Mouse (Mus musculus): Measurements from ENCODE around the gene Taldo1. TPM values are rescaled to one million over a fixed set of nuclear protein-coding genes. Genes with fewer than 3 reads are reported as not detected.

Gene Taldo1
- polyA plus RNA-seq, 1 experiment from 2014 or later = 342 TPM

DNA sequence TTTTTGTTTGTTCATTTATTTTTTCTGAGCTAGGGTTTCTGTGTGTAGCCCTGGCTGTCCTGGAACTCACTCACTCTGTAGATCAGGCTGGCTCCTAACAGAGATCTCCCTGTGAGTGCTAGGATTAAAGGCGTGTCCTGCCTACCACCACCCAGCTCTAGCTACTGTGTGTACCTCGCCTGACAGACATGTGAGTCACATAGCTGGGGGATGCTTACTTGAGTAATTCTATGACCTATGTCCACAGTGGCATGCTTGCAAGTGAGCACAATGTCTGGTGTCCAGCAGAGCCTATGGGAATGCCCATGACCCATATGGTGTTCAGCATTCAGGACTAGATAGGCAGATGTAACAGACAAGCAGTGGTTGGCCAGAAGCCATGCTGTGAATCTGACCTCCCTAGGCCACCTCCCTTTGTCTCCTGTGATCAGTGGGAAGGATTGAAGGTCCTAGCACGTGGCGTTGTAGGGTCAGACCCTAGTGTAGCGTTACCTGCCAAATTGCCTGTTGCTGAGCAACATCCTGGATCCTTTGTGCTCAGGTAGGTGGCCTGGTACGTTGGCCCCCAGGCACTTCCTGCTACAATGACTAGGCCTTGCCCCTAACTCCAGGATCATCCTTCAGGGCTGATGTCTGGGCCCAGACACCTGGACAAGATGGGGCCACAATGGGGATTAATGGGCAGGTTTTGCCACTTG, 24.3 kb downstream of the Taldo1 start:
- no peaks in the 10 kb centered on the region for H3K27me3 ChIP-seq (ENCODE audit: low read depth, poor library complexity, severe bottlenecking)
- no peaks in the 10 kb centered on the region for H3K9me3 ChIP-seq (replicated peaks)
- no peak overlapping the region for H3K4me3 ChIP-seq
- peaks cover 21% of the 10 kb centered on the region for H3K4me1 ChIP-seq
- H3K27ac ChIP-seq (replicated peaks) = no peak overlapping the region
- H3K36me3 ChIP-seq = no peaks in the 10 kb centered on the region
- WGBS = 84% methylated on average over 6 of the region's 6 CpGs
- no peak for DNase-seq (ENCODE audit: low spot score)

DNA sequence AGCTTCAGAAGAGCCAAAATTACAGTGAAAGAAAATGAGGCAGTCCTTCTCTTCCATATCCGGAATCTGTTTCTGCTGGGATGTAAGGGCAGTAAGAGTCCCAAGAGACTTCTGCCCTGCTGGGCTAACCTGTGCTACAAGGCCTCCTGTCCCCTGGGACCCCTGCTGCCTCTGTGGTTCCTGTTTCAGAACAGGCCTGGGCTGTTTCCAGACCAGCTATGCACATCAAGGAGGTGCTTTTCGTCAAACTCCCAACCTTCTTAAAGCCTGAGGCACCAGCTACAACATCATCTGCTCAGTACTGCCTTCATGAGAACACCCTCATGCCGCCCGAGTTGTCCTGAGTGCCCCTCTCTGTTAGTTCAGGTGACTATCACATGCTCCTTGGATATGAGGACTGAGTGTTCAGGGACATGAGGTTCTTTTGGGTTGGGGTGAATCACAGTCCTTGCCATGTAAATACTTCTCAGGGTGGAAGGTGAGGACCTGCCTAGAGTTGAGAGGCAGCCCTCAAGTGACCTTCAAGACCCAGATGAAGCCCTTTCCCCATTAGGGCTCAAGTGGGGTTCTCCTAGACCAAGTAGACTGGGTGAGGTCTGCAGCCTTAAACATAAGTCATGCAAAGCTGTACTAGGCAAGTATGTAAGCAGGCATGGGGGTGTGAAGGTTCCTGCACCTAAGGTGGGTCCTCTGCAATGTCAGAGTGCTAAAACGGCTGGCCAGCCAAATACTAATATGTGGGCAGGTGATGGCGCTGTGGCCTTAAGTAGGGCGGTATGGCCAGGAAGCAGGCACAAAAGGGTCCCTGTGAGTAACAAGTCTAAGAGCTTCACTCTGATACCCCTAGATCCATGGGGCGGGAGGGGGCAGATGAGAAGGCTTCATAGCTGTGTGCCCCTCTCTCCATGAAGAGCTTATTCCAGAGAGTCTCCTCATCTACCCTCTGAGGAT, 26.0 kb downstream of the Taldo1 start:
- no peaks in the 10 kb centered on the region for H3K27me3 ChIP-seq (ENCODE audit: low read depth, poor library complexity, severe bottlenecking)
- no peak overlapping the region for H3K27ac ChIP-seq (replicated peaks)
- no peaks in the 10 kb centered on the region for H3K36me3 ChIP-seq
- no peak for DNase-seq (ENCODE audit: low spot score)
- WGBS = 71% methylated on average over 8 of the region's 8 CpGs
- H3K4me3 ChIP-seq = no peak overlapping the region
- H3K4me1 ChIP-seq = peaks cover 18% of the 10 kb centered on the region
- no peaks in the 10 kb centered on the region for H3K9me3 ChIP-seq (replicated peaks)

DNA sequence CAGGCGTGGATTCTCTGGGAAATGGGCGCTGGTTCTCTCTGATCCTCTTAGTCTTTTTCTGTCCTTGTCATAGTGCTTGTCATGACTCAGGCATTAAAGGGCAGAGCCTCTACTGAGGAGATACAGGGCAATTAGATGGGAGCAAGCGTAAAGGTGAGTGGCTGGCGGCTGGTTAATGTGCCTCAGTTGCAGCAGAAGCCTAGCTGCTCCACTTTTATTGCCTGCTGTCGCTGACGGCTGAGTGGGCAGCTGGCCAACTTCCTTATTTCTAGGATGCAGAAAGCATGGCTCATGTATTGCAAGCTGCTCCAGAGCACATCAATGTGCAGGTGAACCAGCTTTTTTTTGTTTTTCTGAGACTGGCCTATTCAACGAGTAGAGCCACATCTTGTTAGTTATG, 27.0 kb downstream of the Taldo1 start:
- Histone ChIP-seq H3K27me3 (ENCODE audit: low read depth, poor library complexity, severe bottlenecking) (no peaks in the 10 kb centered on the region), H3K27ac (replicated peaks) (no peak overlapping the region), H3K4me1 (peaks cover 10% of the 10 kb centered on the region), H3K9me3 (replicated peaks) (no peaks in the 10 kb centered on the region), H3K4me3 (no peak overlapping the region), H3K36me3 (no peaks in the 10 kb centered on the region)
- WGBS = 79% methylated on average over 7 of the region's 7 CpGs
- DNase-seq (ENCODE audit: low spot score) = no peak

DNA sequence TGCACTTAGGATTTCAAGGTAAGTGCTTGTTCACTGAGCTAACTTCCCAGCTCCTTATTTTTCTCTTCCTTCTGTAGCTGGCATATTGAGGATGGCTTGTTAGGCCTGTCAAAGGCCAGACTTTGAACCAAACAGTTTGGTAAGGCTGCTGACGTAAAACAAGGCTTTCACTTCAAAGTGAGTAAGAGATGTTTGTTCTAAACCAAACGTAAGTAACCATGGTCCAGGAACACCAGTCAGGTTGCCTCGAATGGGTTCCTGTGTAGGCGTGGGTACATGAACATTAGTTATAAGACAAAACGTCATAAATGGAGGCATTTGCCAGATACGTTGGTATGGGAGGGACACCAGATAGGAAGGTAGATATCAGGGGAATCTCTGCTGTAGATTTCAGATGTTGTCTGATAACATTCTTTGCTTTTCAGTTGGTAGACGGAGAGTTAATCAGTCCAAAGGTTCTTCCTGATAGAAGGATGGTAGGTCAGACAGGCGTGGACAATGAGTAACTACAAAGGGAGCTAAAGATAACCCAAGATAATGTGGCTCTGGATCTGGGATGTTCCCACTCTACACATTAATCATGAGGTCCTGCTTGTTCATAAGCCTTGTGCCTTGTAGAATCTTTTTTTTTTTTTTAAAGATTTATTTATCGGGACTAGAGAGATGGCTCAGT, 28.2 kb downstream of the Taldo1 start:
- Histone ChIP-seq H3K9me3 (replicated peaks) (no peaks in the 10 kb centered on the region), H3K36me3 (no peaks in the 10 kb centered on the region), H3K4me3 (no peak overlapping the region), H3K4me1 (no peaks in the 10 kb centered on the region), H3K27ac (replicated peaks) (no peak overlapping the region), H3K27me3 (ENCODE audit: low read depth, poor library complexity, severe bottlenecking) (no peaks in the 10 kb centered on the region)
- DNase-seq (ENCODE audit: low spot score) = no peak
- 91% methylated on average over 9 of the region's 9 CpGs for WGBS

DNA sequence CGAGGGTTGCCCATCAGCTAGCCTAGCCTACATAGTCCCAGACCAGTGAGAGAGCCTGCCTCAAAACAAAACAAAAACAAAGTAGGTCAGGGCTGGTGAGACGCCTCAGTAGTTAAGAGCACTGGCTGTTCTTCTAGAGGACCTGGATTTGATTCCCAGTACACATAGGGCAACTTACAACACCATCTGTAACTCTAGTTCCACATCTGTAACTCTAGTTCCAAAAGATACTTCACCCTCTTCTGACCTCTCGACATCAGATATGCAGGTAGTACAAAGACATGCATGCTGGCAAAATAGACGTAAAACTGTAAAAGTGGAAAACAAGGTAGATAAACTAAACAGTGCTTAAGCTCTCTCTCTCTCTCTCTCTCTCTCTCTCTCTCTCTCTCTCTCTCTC, 31.8 kb downstream of the Taldo1 start:
- H3K4me3 ChIP-seq = no peak overlapping the region
- no peak overlapping the region for H3K27ac ChIP-seq (replicated peaks)
- H3K36me3 ChIP-seq = no peaks in the 10 kb centered on the region
- H3K4me1 ChIP-seq = peaks cover 6% of the 10 kb centered on the region
- 74% methylated on average over 4 of the region's 4 CpGs for WGBS
- peaks cover 15% of the 10 kb centered on the region; the same call in 1 of the 2 replicates for H3K27me3 ChIP-seq (ENCODE audit: low read depth, poor library complexity, severe bottlenecking)
- no peaks in the 10 kb centered on the region for H3K9me3 ChIP-seq (replicated peaks)
- DNase-seq (ENCODE audit: low spot score) = no peak

DNA sequence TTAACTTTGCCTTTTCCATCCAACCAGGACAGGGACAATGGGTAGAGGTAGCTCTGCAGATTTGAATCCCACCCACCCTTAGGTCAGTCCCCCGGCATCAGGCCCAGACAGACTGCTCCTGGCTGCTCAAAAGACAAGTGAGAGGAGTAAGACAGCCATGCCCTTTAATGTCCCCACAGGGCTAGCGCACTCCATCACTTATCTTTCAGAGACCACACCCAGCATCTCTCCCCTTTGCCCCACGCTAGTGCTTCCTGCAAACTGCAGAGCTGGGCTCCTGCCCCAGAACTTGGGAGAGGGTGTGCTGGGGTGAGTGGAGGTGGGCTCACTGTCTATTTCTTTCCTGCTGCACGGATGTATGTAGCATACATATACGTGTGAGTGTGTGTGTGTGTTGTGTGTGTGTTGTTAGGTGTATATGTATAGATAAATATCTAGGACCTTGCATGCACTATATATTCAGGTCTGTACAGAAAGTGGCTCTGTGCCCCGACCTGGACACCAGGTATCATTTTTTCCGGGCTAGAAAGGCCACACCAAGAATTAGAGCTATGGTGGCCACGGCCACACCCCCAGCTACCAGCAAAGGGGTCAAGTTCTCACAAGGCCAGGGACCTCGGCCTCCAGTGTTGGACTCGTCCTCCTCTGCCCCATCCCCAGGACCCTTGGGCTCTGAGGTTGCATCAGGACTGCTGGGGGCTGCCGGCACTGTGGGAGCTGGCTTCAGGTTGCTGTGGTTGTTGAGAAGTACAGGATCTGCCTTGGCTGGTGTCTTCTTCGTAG, 35.1 kb downstream of the Taldo1 start:
- no peak for DNase-seq (ENCODE audit: low spot score)
- H3K27me3 ChIP-seq (ENCODE audit: low read depth, poor library complexity, severe bottlenecking) = peaks cover 15% of the 10 kb centered on the region; the same call in 1 of the 2 replicates
- WGBS = 85% methylated on average over 12 of the region's 12 CpGs
- no peaks in the 10 kb centered on the region for H3K9me3 ChIP-seq (replicated peaks)
- no peak overlapping the region for H3K27ac ChIP-seq (replicated peaks)
- H3K4me3 ChIP-seq = no peak overlapping the region
- H3K36me3 ChIP-seq = peaks cover 22% of the 10 kb centered on the region
- H3K4me1 ChIP-seq = peaks cover 30% of the 10 kb centered on the region

DNA sequence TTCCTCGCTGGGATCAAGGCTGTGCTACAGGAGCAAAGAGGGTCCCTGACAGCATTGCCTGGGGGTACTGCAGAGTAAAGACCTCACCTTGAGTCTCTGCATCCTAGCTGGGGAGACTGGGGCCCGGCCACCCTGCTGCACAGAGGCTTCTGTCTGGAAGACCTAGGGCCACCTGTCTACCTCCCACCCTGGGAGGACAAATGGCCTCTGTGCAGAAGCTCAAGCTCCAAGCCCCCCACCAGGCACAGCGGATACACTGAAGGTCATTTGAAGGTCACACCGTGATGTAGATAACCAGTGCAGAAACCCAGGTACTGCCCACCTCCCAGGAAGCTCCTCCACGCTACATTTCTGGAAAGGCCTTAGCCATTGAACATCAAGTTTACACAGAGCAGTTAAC, 36.7 kb downstream of the Taldo1 start:
- peaks cover 45% of the 10 kb centered on the region for H3K4me1 ChIP-seq
- WGBS = 55% methylated on average over 5 of the region's 5 CpGs

DNA sequence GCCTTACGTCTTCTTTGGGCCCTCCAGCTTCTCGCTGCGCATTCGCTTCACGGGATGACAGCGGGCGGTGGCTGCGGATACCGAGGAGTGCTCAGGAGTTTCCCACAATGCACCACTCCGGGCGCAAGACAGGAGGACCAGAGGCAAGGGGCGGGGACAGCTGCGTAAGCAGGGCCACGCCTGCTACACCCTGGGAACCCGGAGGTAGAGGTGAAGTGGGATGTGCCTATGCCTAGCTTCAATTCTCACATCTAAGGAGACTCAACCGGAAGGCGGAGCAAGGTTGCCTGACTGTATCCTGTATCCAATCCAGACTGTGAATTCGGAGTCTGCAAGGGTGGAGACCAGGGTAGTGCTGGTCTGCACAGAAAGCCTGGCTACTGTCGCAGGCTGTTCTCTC, 37.3 kb downstream of the Taldo1 start, which contains the start of gene Cend1:
Cend1 (minus strand) TSS at position 182 of the 400 bp plus-strand sequence.
- H3K9me3 ChIP-seq (replicated peaks) = no peaks in the 10 kb centered on the region
- H3K4me1 ChIP-seq = peaks cover 51% of the 10 kb centered on the region
- H3K4me3 ChIP-seq = peak within 1 kb of the TSS; percentile 55
- H3K36me3 ChIP-seq = peaks cover 39% of the 10 kb centered on the region
- H3K27me3 ChIP-seq (ENCODE audit: low read depth, poor library complexity, severe bottlenecking) = peaks cover 15% of the 10 kb centered on the region; the same call in 1 of the 2 replicates
- 3% methylated on average over 19 of the region's 19 CpGs for WGBS
- peak within 1 kb of the TSS; percentile 68 for H3K27ac ChIP-seq (replicated peaks)
- DNase-seq (ENCODE audit: low spot score) = peak; percentile 71

More for the DNA sequence above, 36.7 kb downstream of the Taldo1 start:
- H3K9me3 ChIP-seq (replicated peaks) = no peaks in the 10 kb centered on the region
- peaks cover 15% of the 10 kb centered on the region; the same call in 1 of the 2 replicates for H3K27me3 ChIP-seq (ENCODE audit: low read depth, poor library complexity, severe bottlenecking)
- peak overlapping the region; percentile 55 for H3K4me3 ChIP-seq
- DNase-seq (ENCODE audit: low spot score) = no peak
- peak overlapping the region; percentile 68; the same call in 1 of the 2 replicates for H3K27ac ChIP-seq (replicated peaks)
- peaks cover 37% of the 10 kb centered on the region for H3K36me3 ChIP-seq

DNA sequence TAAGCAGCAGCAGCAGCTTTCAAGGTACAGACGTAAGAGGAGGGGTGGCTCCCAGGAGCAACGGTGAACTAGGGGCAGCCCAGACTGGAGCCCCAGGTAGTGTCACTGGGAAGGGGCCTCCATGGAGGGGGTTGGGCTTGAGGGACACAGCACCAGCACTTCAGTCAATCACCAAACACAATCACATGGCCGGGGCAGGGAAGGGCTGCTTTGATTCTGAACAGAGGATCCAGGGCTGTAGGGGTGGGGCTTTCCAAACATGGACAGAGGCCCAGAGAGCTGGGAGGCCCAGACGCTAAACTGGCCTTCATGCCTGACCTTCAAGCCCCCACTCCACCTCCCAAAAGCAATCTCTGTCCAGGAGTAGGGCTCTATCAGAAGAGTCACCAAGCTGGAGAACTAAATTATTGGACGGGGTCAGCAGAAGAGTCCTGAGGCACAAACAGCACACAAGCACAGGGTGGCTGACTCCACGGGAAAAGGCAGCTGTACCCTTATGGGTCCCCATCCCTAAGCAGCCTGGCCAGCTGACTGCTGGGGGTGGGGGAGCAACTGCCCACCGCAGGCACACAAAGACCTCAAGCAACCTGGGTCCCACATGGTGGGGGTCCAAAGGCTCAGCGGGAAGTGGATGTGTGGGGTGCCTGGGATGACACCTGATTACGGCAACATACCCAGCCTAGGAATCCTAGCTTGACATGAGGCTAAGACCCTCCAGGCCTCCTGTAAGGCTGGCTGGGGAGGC, 38.0 kb downstream of the Taldo1 start:
- Histone ChIP-seq H3K36me3 (peaks cover 39% of the 10 kb centered on the region), H3K4me1 (peaks cover 58% of the 10 kb centered on the region), H3K4me3 (peak overlapping the region; percentile 55; the same call in 1 of the 2 replicates), H3K27me3 (ENCODE audit: low read depth, poor library complexity, severe bottlenecking) (peaks cover 15% of the 10 kb centered on the region; the same call in 1 of the 2 replicates), H3K9me3 (replicated peaks) (no peaks in the 10 kb centered on the region), H3K27ac (replicated peaks) (peak overlapping the region; percentile 68; the same call in 1 of the 2 replicates)
- no peak for DNase-seq (ENCODE audit: low spot score)
- 67% methylated on average over 9 of the region's 9 CpGs for WGBS

DNA sequence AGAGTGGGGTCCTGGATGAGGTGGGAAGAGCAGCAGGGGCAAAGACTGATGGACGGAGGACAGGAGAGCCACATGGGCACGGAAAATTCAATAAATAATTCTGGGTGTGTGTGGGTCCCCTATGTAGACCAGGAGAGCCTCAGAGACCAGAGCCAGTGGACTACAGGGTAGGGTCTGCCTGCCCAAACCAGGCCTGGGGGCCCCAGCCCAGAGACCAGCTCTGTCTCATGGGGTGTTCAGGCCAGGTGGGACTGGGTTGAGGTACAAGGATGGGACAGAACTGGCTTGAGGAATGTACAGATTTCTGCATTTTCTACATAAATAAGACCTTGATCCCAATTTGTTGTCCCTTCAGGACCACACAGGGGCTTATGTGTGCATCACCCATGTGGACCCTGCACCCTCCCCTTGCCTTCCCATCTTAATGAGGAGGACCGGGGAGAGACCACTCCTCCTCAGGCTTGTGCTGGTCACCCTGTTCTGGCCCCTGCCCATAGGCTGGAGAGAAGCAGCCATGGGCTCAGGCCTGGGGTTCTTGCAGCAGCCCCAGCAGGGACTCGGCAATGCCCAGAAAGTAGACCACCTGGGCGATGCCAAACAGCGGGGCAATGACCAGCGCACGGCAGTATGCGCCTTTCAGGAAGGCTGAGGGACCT, 38.7 kb downstream of the Taldo1 start:
- Histone ChIP-seq H3K36me3 (peaks cover 39% of the 10 kb centered on the region), H3K9me3 (replicated peaks) (no peaks in the 10 kb centered on the region), H3K4me3 (no peak overlapping the region), H3K27ac (replicated peaks) (no peak overlapping the region), H3K27me3 (ENCODE audit: low read depth, poor library complexity, severe bottlenecking) (peaks cover 15% of the 10 kb centered on the region; the same call in 1 of the 2 replicates), H3K4me1 (peaks cover 65% of the 10 kb centered on the region)
- WGBS = 93% methylated on average over 9 of the region's 9 CpGs
- DNase-seq (ENCODE audit: low spot score) = no peak

Data from midbrain, embryonic 10.5 days (tissue).